Mouse (Mus musculus): ENCODE results near the gene Zfp937. TPM values are rescaled to one million over a fixed set of nuclear protein-coding genes. Genes with fewer than 3 reads are reported as not detected.
"Not testable (repeated sequence)": the region's sequence is repeated elsewhere in the genome, so short reads cannot be mapped to it uniquely, and the experiment has no call there.

The Zfp937 gene
- total and polyA plus RNA-seq, 3 experiments, result not detected

DNA sequence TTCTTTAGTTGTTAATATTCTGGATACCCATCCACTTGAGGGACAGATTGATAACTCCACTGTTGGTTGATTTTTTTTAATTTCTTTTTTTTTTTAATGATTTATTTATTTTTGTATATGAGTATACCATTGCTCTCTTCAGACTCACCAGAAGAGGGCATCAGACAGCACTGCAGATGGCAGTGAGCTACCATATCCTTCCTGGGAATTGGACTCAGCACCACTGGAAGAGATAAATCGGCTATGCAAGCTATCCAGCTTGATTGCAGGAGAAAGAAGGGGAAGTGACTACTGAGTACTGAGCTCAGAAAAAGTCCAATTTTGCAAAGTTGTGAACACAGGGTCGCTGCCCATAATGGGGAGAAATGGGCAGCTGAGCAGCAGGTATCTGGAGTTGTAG is 39.0 kb downstream of the Zfp937 start:
- H3K27me3 ChIP-seq (ENCODE audit: control insufficient read depth in 1 of 2, insufficient read depth in 2 of 2, low read length in 2 of 2); H3K4me3 ChIP-seq (ENCODE audit: control insufficient read depth in 1 of 2, insufficient read depth in 1 of 2, low read depth in 2 of 2, low read length in 2 of 2); H3K9ac ChIP-seq (ENCODE audit: control insufficient read depth, low read depth, low read length, poor library complexity, severe bottlenecking); H3K4me1 ChIP-seq (ENCODE audit: control insufficient read depth in 1 of 2, insufficient read depth in 2 of 2, low read length in 2 of 2); H3K36me3 ChIP-seq (ENCODE audit: control insufficient read depth in 1 of 2, insufficient read depth in 2 of 2, low read length in 2 of 2); H3K27ac ChIP-seq (ENCODE audit: control insufficient read depth, low read depth, low read length); H3K9me3 ChIP-seq (replicated peaks; ENCODE audit: insufficient read depth, low read length); H3K79me2 ChIP-seq (ENCODE audit: control insufficient read depth, insufficient read depth, low read length, poor library complexity): not testable (repeated sequence)
- peak; percentile 3 for DNase-seq (ENCODE audit: low read depth, low spot score)
- 0 out of 6 replicates have a peak, but pooled peaks of 1 of the 3 experiments have one; percentile 12 for TF ChIP-seq CTCF (IDR thresholded peaks at IDR 0.05 in 2 of 3, conservative IDR thresholded peaks at IDR 0.05 in 1 of 3; ENCODE audit: control insufficient read depth in 1 of 3, insufficient read depth in 1 of 3, low read depth in 2 of 3, low read length in 3 of 3, poor library complexity in 1 of 3, severe bottlenecking in 1 of 3)
- 0 out of 2 replicates have a peak, but pooled peaks have one; percentile 9 for TF ChIP-seq SMC3 (IDR thresholded peaks at IDR 0.05; ENCODE audit: low read depth, low read length)

DNA sequence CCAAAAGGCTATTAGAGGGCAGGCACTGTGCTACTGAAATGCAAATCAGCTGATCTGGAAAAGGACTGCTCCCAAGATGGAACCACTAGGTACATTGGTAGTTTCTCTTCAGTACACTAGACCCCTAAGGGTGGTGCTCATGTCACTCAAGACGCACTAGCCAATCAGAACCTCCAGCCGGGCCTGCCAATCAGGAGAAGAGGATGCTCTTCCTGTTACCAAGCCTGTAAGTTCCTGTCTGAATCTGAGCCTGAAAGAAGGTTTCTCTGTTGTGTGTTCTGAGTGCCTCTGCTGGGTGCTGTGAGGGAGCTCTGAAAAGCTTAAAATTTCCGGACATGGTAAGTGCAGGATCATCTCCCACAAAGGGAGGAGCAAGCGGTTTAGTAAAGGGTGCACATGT is 39.4 kb downstream of the Zfp937 start, which contains the start of gene Gm14124:
Gene Gm14124 (plus strand): TSS at position 227 of the 400 bp plus-strand sequence.
- not testable (repeated sequence) for H3K9ac ChIP-seq (ENCODE audit: control insufficient read depth, low read depth, low read length, poor library complexity, severe bottlenecking); H3K79me2 ChIP-seq (ENCODE audit: control insufficient read depth, insufficient read depth, low read length, poor library complexity); H3K4me3 ChIP-seq (ENCODE audit: control insufficient read depth in 1 of 2, insufficient read depth in 1 of 2, low read depth in 2 of 2, low read length in 2 of 2); H3K36me3 ChIP-seq (ENCODE audit: control insufficient read depth in 1 of 2, insufficient read depth in 2 of 2, low read length in 2 of 2); H3K27me3 ChIP-seq (ENCODE audit: control insufficient read depth in 1 of 2, insufficient read depth in 2 of 2, low read length in 2 of 2); H3K27ac ChIP-seq (ENCODE audit: control insufficient read depth, low read depth, low read length); H3K4me1 ChIP-seq (ENCODE audit: control insufficient read depth in 1 of 2, insufficient read depth in 2 of 2, low read length in 2 of 2); H3K9me3 ChIP-seq (replicated peaks; ENCODE audit: insufficient read depth, low read length)
- peak; percentile 1 for DNase-seq (ENCODE audit: low read depth, low spot score)

Other genes with a start within 250 kb of the Zfp937 start
- gene Zfp120, start 81.4 kb upstream of the Zfp937 start, total RNA-seq (2012; rRNA removed), result 6.9 and 8.2 TPM in 2 replicates
- 100 to 1,000 TPM in 1 of 2 experiments, 1 to 10 TPM in 1; 3.8 to 445 TPM for gene Zfp120, start 81.4 kb upstream of the Zfp937 start, polyA plus RNA-seq (2012; ENCODE audit: insufficient read depth in 1 of 2, insufficient read length in 2 of 2, low read depth in 1 of 2, low replicate concordance in 2 of 2, missing spikeins in 1 of 2)
- not detected in 2 replicates for gene Gm10770, start 38.4 kb upstream of the Zfp937 start, total RNA-seq (2012; rRNA removed)
- gene Gm10770, start 38.4 kb upstream of the Zfp937 start, polyA plus RNA-seq (2012; ENCODE audit: insufficient read depth in 1 of 2, insufficient read length in 2 of 2, low read depth in 1 of 2, low replicate concordance in 2 of 2, missing spikeins in 1 of 2), result not detected
- 5.9 and 8.2 TPM in 2 replicates for gene Gm14139, start 36.3 kb upstream of the Zfp937 start, total RNA-seq (2012; rRNA removed)
- gene Gm14139, start 36.3 kb upstream of the Zfp937 start, polyA plus RNA-seq (2012; ENCODE audit: insufficient read depth in 1 of 2, insufficient read length in 2 of 2, low read depth in 1 of 2, low replicate concordance in 2 of 2, missing spikeins in 1 of 2), result 1,000 to 10,000 TPM in 1 of 2 experiments, 1 to 10 TPM in 1; 3.7 to 1,370 TPM
- gene Gm21994, start 37.5 kb downstream of the Zfp937 start, total RNA-seq (2012; rRNA removed), result 5.8 and 6.3 TPM in 2 replicates
- 100 to 1,000 TPM in 1 of 2 experiments, 1 to 10 TPM in 1; 6.4 to 803 TPM for gene Gm21994, start 37.5 kb downstream of the Zfp937 start, polyA plus RNA-seq (2012; ENCODE audit: insufficient read depth in 1 of 2, insufficient read length in 2 of 2, low read depth in 1 of 2, low replicate concordance in 2 of 2, missing spikeins in 1 of 2)
- gene Gm14124, start 39.4 kb downstream of the Zfp937 start, total RNA-seq (2012; rRNA removed), result 0.12 TPM in 1 of 2 replicates, not detected in the other
- under 1 TPM in 1 of 2 experiments, not detected in 1; 0.04 TPM for gene Gm14124, start 39.4 kb downstream of the Zfp937 start, polyA plus RNA-seq (2012; ENCODE audit: insufficient read depth in 1 of 2, insufficient read length in 2 of 2, low read depth in 1 of 2, low replicate concordance in 2 of 2, missing spikeins in 1 of 2)
- gene Gm10130, start 105.6 kb downstream of the Zfp937 start, total RNA-seq (2012; rRNA removed), result 2.6 and 3.2 TPM in 2 replicates
- gene Gm10130, start 105.6 kb downstream of the Zfp937 start, polyA plus RNA-seq (2012; ENCODE audit: insufficient read depth in 1 of 2, insufficient read length in 2 of 2, low read depth in 1 of 2, low replicate concordance in 2 of 2, missing spikeins in 1 of 2), result 1 to 10 TPM in 1 of 2 experiments, not detected in 1; 7.4 TPM
- gene 3300002I08Rik, start 144.7 kb downstream of the Zfp937 start, total RNA-seq (2012; rRNA removed), result not detected in 2 replicates
- not detected for gene 3300002I08Rik, start 144.7 kb downstream of the Zfp937 start, polyA plus RNA-seq (2012; ENCODE audit: insufficient read depth in 1 of 2, insufficient read length in 2 of 2, low read depth in 1 of 2, low replicate concordance in 2 of 2, missing spikeins in 1 of 2)
- not detected in 2 replicates for gene Zfp442, start 233.4 kb downstream of the Zfp937 start, total RNA-seq (2012; rRNA removed)
- not detected for gene Zfp442, start 233.4 kb downstream of the Zfp937 start, polyA plus RNA-seq (2012; ENCODE audit: insufficient read depth in 1 of 2, insufficient read length in 2 of 2, low read depth in 1 of 2, low replicate concordance in 2 of 2, missing spikeins in 1 of 2)

Data from MEL (cell line).